In the genomic region with DNA sequence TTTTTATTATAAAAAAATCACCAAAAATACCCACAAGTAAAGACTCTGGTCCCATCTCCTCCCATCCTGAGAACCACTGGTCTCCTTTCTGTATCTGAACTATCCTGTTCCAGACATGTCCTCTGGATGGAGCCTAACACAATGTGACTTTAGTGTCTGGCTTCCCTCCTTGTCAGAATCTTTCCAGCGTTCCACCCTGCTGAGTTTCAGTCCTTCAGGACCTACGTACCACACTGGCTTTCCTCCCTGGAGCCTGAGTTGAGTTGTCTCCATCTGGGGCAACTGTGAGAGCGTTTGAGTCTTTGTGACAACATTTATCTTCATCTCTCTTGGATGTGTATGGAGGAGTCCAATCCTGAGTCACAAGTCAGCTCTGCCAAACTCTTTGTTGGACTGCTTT, we compare ENCODE assay signal across 12 mouse cellular contexts. TPM values are rescaled to one million over a fixed set of nuclear protein-coding genes. Genes with fewer than 3 reads are reported as not detected.
A peak's percentile ranks its signal among the peaks of the same experiment; 100 is the strongest.
DNase-seq lines count a peak whose midpoint lies in the region; ATAC-seq and TF ChIP-seq lines count a peak whose summit lies in the region.
"Had no signal": no experiment of that assay in that cellular context is flagged by ENCODE, and none has a peak within 500 bp of the region (broad histone marks: within the 10 kb centered on the region; RNA-seq: fewer than 3 reads in every experiment).

No protein-coding gene starts in this region.

- peak; percentile 16 to 53 for DNase-seq in frontal cortex, adult 2 months (ENCODE audit: extremely low spot score in 1 of 2, low spot score in 1 of 2)
- no peak for DNase-seq in frontal cortex, postnatal 14 days (ENCODE audit: low spot score in 2 of 2)
- DNase-seq in hindbrain, postnatal 0 days (ENCODE audit: low spot score), result no peak
- DNase-seq in liver, postnatal 0 days, result no peak
- no peak for DNase-seq in liver, embryonic 11.5 days (ENCODE audit: low spot score)
- peak; percentile 17 for DNase-seq in Muller cell, postnatal 12 days (ENCODE audit: inconsistent ontology term)
- no peak for DNase-seq in spleen, adult 12 weeks (ENCODE audit: low spot score)
- DNase-seq: cerebellum, adult 11-12 months; liver, embryonic 13.5 days; right cerebral cortex, postnatal 25 days had no signal

- H3K36me3 ChIP-seq in hindbrain, postnatal 0 days (ENCODE audit: insufficient read depth, low read length), result no peaks in the 10 kb centered on the region
- no peaks in the 10 kb centered on the region for H3K36me3 ChIP-seq in hindbrain, embryonic 12.5 days
- no peaks in the 10 kb centered on the region for H3K36me3 ChIP-seq in liver, postnatal 0 days (replicated peaks; ENCODE audit: insufficient read depth, low read length)
- H3K36me3 ChIP-seq in liver, embryonic 11.5 days (ENCODE audit: control insufficient read depth, insufficient read depth, low read length), result no peaks in the 10 kb centered on the region
- H3K36me3 ChIP-seq: liver, embryonic 13.5 days had no signal

- H3K4me3 ChIP-seq in hindbrain, postnatal 0 days (ENCODE audit: low read length), result no peak overlapping the region
- H3K4me3 ChIP-seq in hindbrain, embryonic 12.5 days, result no peak overlapping the region
- no peak overlapping the region for H3K4me3 ChIP-seq in liver, postnatal 0 days (ENCODE audit: low read depth, low read length)
- H3K4me3 ChIP-seq in liver, embryonic 11.5 days (ENCODE audit: low read depth, low read length), result no peak overlapping the region
- H3K4me3 ChIP-seq: liver, embryonic 13.5 days had no signal

- H3K9me3 ChIP-seq in hindbrain, postnatal 0 days (ENCODE audit: low read length), result no peaks in the 10 kb centered on the region
- H3K9me3 ChIP-seq in hindbrain, embryonic 12.5 days (replicated peaks), result no peaks in the 10 kb centered on the region
- H3K9me3 ChIP-seq in liver, postnatal 0 days (ENCODE audit: low read length), result no peaks in the 10 kb centered on the region
- no peaks in the 10 kb centered on the region for H3K9me3 ChIP-seq in liver, embryonic 11.5 days (ENCODE audit: control insufficient read depth, low read length)
- H3K9me3 ChIP-seq: liver, embryonic 13.5 days had no signal

- no peak for TF ChIP-seq EP300 in liver, postnatal 0 days (IDR thresholded peaks at IDR 0.05; ENCODE audit: low read depth)

- WGBS in hindbrain, postnatal 0 days, result 39% methylated on average over 3 of the region's 3 CpGs
- WGBS in hindbrain, embryonic 12.5 days, result 70% methylated on average over 3 of the region's 3 CpGs
- WGBS in liver, postnatal 0 days (ENCODE audit: insufficient replicate concordance), result 64% methylated on average over 3 of the region's 3 CpGs
- 63% methylated on average over 3 of the region's 3 CpGs for WGBS in liver, embryonic 11.5 days

- TF ChIP-seq CTCF in hindbrain, postnatal 0 days (IDR thresholded peaks at IDR 0.05; ENCODE audit: low read depth), result peak; percentile 44
- TF ChIP-seq CTCF in liver, postnatal 0 days (IDR thresholded peaks at IDR 0.05; ENCODE audit: low read depth), result 0 out of 2 replicates have a peak, but pooled peaks have one; percentile 16

- no peaks in the 10 kb centered on the region for H3K4me1 ChIP-seq in hindbrain, postnatal 0 days (ENCODE audit: insufficient read depth, low read length)
- H3K4me1 ChIP-seq in hindbrain, embryonic 12.5 days, result no peaks in the 10 kb centered on the region
- no peaks in the 10 kb centered on the region for H3K4me1 ChIP-seq in liver, postnatal 0 days (ENCODE audit: insufficient read depth)
- no peaks in the 10 kb centered on the region for H3K4me1 ChIP-seq in liver, embryonic 11.5 days (replicated peaks; ENCODE audit: control insufficient read depth, insufficient read depth, low read length)
- H3K4me1 ChIP-seq: liver, embryonic 13.5 days had no signal

- H3K4me2 ChIP-seq in hindbrain, postnatal 0 days (ENCODE audit: low read depth, low read length), result no peak overlapping the region
- no peak overlapping the region for H3K4me2 ChIP-seq in hindbrain, embryonic 12.5 days (replicated peaks)
- H3K4me2 ChIP-seq in liver, postnatal 0 days (ENCODE audit: low read depth, low read length), result no peak overlapping the region
- no peak overlapping the region for H3K4me2 ChIP-seq in liver, embryonic 11.5 days
- H3K4me2 ChIP-seq: liver, embryonic 13.5 days had no signal

- no peak overlapping the region for H3K27ac ChIP-seq in hindbrain, postnatal 0 days
- no peak overlapping the region for H3K27ac ChIP-seq in hindbrain, embryonic 12.5 days
- H3K27ac ChIP-seq in liver, postnatal 0 days (ENCODE audit: low read depth), result no peak overlapping the region
- H3K27ac ChIP-seq in liver, embryonic 11.5 days (ENCODE audit: low read depth, low read length), result no peak overlapping the region
- H3K27ac ChIP-seq: liver, embryonic 13.5 days had no signal

- no peaks in the 10 kb centered on the region for H3K27me3 ChIP-seq in hindbrain, postnatal 0 days (ENCODE audit: insufficient read depth, low read length)
- H3K27me3 ChIP-seq in hindbrain, embryonic 12.5 days, result no peaks in the 10 kb centered on the region
- no peaks in the 10 kb centered on the region for H3K27me3 ChIP-seq in liver, postnatal 0 days (ENCODE audit: insufficient read depth, low read length)
- H3K27me3 ChIP-seq in liver, embryonic 11.5 days (replicated peaks; ENCODE audit: control insufficient read depth, insufficient read depth, low read length), result no peaks in the 10 kb centered on the region
- H3K27me3 ChIP-seq: liver, embryonic 13.5 days had no signal

- ATAC-seq in hindbrain, postnatal 0 days, result no peak
- no peak for ATAC-seq in hindbrain, embryonic 12.5 days (ENCODE audit: low FRiP score)
- no peak for ATAC-seq in liver, postnatal 0 days
- no peak for ATAC-seq in liver, embryonic 11.5 days (replicated peaks; ENCODE audit: low FRiP score)
- ATAC-seq: hindbrain, embryonic 16.5 days had no signal

- no peak overlapping the region for H3K9ac ChIP-seq in hindbrain, postnatal 0 days (replicated peaks; ENCODE audit: low read length)
- H3K9ac ChIP-seq in hindbrain, embryonic 12.5 days, result no peak overlapping the region
- H3K9ac ChIP-seq in liver, postnatal 0 days (replicated peaks), result no peak overlapping the region
- no peak overlapping the region for H3K9ac ChIP-seq in liver, embryonic 11.5 days (ENCODE audit: low read depth, low read length)
- H3K9ac ChIP-seq: liver, embryonic 13.5 days had no signal

RNA-seq across cellular contexts. Expression of a gene that starts 30.9 kb away (rescaled TPM):
- polyA plus RNA-seq in frontal cortex, adult 2 months (2012; rRNA removed), result 1.5 and 1.7 TPM in 2 replicates
- total RNA-seq in hindbrain, postnatal 0 days (2014; rRNA removed), result 2.0 and 3.2 TPM in 2 replicates
- polyA plus RNA-seq in hindbrain, postnatal 0 days (2015; fragmentation: Nextera tagmentation; extraction: Ambion mirVana), result 1.7 and 1.8 TPM in 2 replicates
- 6.8 TPM in 2 replicates for polyA plus RNA-seq in hindbrain, embryonic 12.5 days (2016; fragmentation: Nextera tagmentation; extraction: Ambion mirVana)
- polyA plus RNA-seq in liver, postnatal 0 days (2015; fragmentation: Nextera tagmentation; extraction: Ambion mirVana), result 8.3 and 10.0 TPM in 2 replicates
- polyA plus RNA-seq in liver, embryonic 11.5 days (2014; fragmentation: Nextera tagmentation; extraction: Ambion mirVana), result 10.2 and 12.9 TPM in 2 replicates

Comparison
In these comparisons a context has a peak if more than half of its experiments do, and no peak if none do; other contexts are left out.
1. DNase-seq: peak in frontal cortex, adult 2 months (2 of 2) and Muller cell, postnatal 12 days (single experiment); none in frontal cortex, postnatal 14 days (0 of 2), hindbrain, postnatal 0 days (single experiment), liver, postnatal 0 days (single experiment), liver, embryonic 11.5 days (single experiment) and spleen, adult 12 weeks (single experiment).